Mouse (Mus musculus) cortical plate, adult 2 months (tissue): ENCODE data around the gene Wars2. TPM values are rescaled to one million over a fixed set of nuclear protein-coding genes. Genes with fewer than 3 reads are reported as not detected.

ENCODE experiments used
- H3K27ac ChIP-seq: fragments of 200-500 bp; 2 replicates; pipeline ENCODE4 v1.5.1; 2012; ENCODE audit warnings: low read length, control low read depth, inconsistent platforms; ENCODE audit not compliant: insufficient read depth
- H3K4me1 ChIP-seq: fragments of 200-500 bp; 2 replicates; pipeline ENCODE4 v1.6.1; 2011; ENCODE audit warnings: low read length; ENCODE audit not compliant: control insufficient read depth, insufficient read depth
- H3K4me3 ChIP-seq: fragments of 200-500 bp; 2 replicates; pipeline ENCODE4 v1.5.1; 2011; ENCODE audit warnings: mild to moderate bottlenecking, low read length, control low read depth; ENCODE audit not compliant: insufficient read depth
- CTCF ChIP-seq: fragments of 200-500 bp; IDR thresholded peaks from 2 replicates; pipeline ENCODE4 v1.5.1; 2011; ENCODE audit warnings: mild to moderate bottlenecking, control low read depth, low read length; ENCODE audit not compliant: insufficient read depth; ENCODE audit errors: extremely low read depth
- POLR2A ChIP-seq: fragments of 200-500 bp; IDR thresholded peaks from 2 replicates; pipeline ENCODE4 v1.6.1; 2011; ENCODE audit warnings: mild to moderate bottlenecking, low read length, control low read depth; ENCODE audit not compliant: insufficient read depth; ENCODE audit errors: extremely low read depth
- polyA plus RNA-seq: library from polyadenylated mRNA; depleted of rRNA; stranded (reverse); fragments of >200 nt; gene quantifications from 2 replicates; pipeline ENCODE4 v1.2.3, GENCODE M21; 2012

Wars2 gene
- polyA plus RNA-seq, 1 experiment = 4.1 TPM

GRCm38 (mm10) chr3:99147886-99148285 lies 7.0 kb downstream of the Wars2 start:
- TF ChIP-seq CTCF (no peak), POLR2A (no peak)
- no peaks in the 10 kb centered on the region for H3K4me1 ChIP-seq
- no peak overlapping the region for H3K4me3 ChIP-seq
- H3K27ac ChIP-seq = no peak overlapping the region

- no peak for TF ChIP-seq POLR2A
- TF ChIP-seq CTCF = no peak
- Histone ChIP-seq H3K4me3 (no peak overlapping the region), H3K27ac (no peak overlapping the region), H3K4me1 (no peaks in the 10 kb centered on the region)
Measured at GRCm38 (mm10) chr3:99149035-99149434, 8.2 kb downstream of the Wars2 start.

- H3K4me1 ChIP-seq = no peaks in the 10 kb centered on the region
Measured at GRCm38 (mm10) chr3:99156286-99156685, 15.4 kb downstream of the Wars2 start.

GRCm38 (mm10) chr3:99156987-99157386 lies 16.1 kb downstream of the Wars2 start:
- Histone ChIP-seq H3K4me3 (no peak overlapping the region), H3K27ac (no peak overlapping the region), H3K4me1 (no peaks in the 10 kb centered on the region)
- TF ChIP-seq POLR2A = no peak
- no peak for TF ChIP-seq CTCF

More at GRCm38 (mm10) chr3:99156286-99156685, 15.4 kb downstream of the Wars2 start:
- Histone ChIP-seq H3K4me3 (no peak overlapping the region), H3K27ac (no peak overlapping the region)
- TF ChIP-seq POLR2A (no peak), CTCF (no peak)

GRCm38 (mm10) chr3:99157451-99158015 lies 16.7 kb downstream of the Wars2 start:
- H3K27ac ChIP-seq = no peak overlapping the region
- TF ChIP-seq POLR2A (no peak), CTCF (no peak)
- H3K4me1 ChIP-seq = no peaks in the 10 kb centered on the region
- no peak overlapping the region for H3K4me3 ChIP-seq

GRCm38 (mm10) chr3:99160016-99160415 lies 19.1 kb downstream of the Wars2 start:
- no peak for TF ChIP-seq POLR2A
- no peak for TF ChIP-seq CTCF
- H3K4me1 ChIP-seq = no peaks in the 10 kb centered on the region

GRCm38 (mm10) chr3:99162191-99162590 lies 21.3 kb downstream of the Wars2 start:
- Histone ChIP-seq H3K27ac (no peak overlapping the region), H3K4me1 (no peaks in the 10 kb centered on the region), H3K4me3 (no peak overlapping the region)
- no peak for TF ChIP-seq CTCF
- TF ChIP-seq POLR2A = no peak

More at GRCm38 (mm10) chr3:99160016-99160415, 19.1 kb downstream of the Wars2 start:
- Histone ChIP-seq H3K4me3 (no peak overlapping the region), H3K27ac (no peak overlapping the region)

GRCm38 (mm10) chr3:99167734-99168133 lies 26.9 kb downstream of the Wars2 start:
- Histone ChIP-seq H3K4me1 (no peaks in the 10 kb centered on the region), H3K4me3 (no peak overlapping the region), H3K27ac (no peak overlapping the region)
- TF ChIP-seq POLR2A (no peak), CTCF (no peak)

- Histone ChIP-seq H3K27ac (no peak overlapping the region), H3K4me1 (no peaks in the 10 kb centered on the region), H3K4me3 (no peak overlapping the region)
- TF ChIP-seq POLR2A (no peak), CTCF (no peak)
Measured at GRCm38 (mm10) chr3:99173178-99173577, 32.3 kb downstream of the Wars2 start.

- no peaks in the 10 kb centered on the region for H3K4me1 ChIP-seq
- H3K27ac ChIP-seq = no peak overlapping the region
- no peak for TF ChIP-seq POLR2A
- TF ChIP-seq CTCF = no peak
- no peak overlapping the region for H3K4me3 ChIP-seq
Measured at GRCm38 (mm10) chr3:99174658-99175304, 33.9 kb downstream of the Wars2 start.
